Mouse (Mus musculus): ENCODE data around the gene Gripap1. TPM values are rescaled to one million over a fixed set of nuclear protein-coding genes. Genes with fewer than 3 reads are reported as not detected.

Gene Gripap1
- total RNA-seq, 2 experiments from 2014 or later, result 52.4 to 54.4 TPM

GRCm38 (mm10) chrX:7865343-7865742, 75.8 kb downstream of the Gripap1 start:
- DNase-seq (ENCODE audit: low spot score in 2 of 2), result no peak

- DNase-seq (ENCODE audit: low spot score in 2 of 2), result no peak
Measured at GRCm38 (mm10) chrX:7865786-7866185, 76.2 kb downstream of the Gripap1 start.

GRCm38 (mm10) chrX:7867141-7867540, 77.6 kb downstream of the Gripap1 start:
- no peak for DNase-seq (ENCODE audit: low spot score in 2 of 2)

GRCm38 (mm10) chrX:7868506-7868905, 78.9 kb downstream of the Gripap1 start:
- no peak for DNase-seq (ENCODE audit: low spot score in 2 of 2)

GRCm38 (mm10) chrX:7869826-7870225, 80.3 kb downstream of the Gripap1 start:
- no peak for DNase-seq (ENCODE audit: low spot score in 2 of 2)

Small RNAs within 50 kb of the gene (microRNA-seq; reads per million reads assigned to microRNA genes)
- 98.4 to 100 reads per million in 2 experiments for gene Mir1198 (ENCODE audit: borderline number of aligned reads in 2 of 2)

Other genes starting within 250 kb of the Gripap1 start
- gene Foxp3, start 216.1 kb upstream of the Gripap1 start, total RNA-seq (2021), result not detected
- gene Ppp1r3f, start 215.5 kb upstream of the Gripap1 start, total RNA-seq (2021), result 1 to 10 TPM; 3.2 to 4.4 TPM
- 10 to 100 TPM; 16.9 to 23.8 TPM for gene Ccdc22, start 184.2 kb upstream of the Gripap1 start, total RNA-seq (2021)
- gene Cacna1f, start 182.7 kb upstream of the Gripap1 start, total RNA-seq (2021), result not detected
- gene Syp, start 151.3 kb upstream of the Gripap1 start, total RNA-seq (2021), result 10 to 100 TPM; 46.1 to 70.5 TPM
- 10 to 100 TPM in 1 of 2 experiments, 1 to 10 TPM in 1; 8.8 to 11.7 TPM for gene Prickle3, start 132.5 kb upstream of the Gripap1 start, total RNA-seq (2021)
- 10 to 100 TPM; 54.4 to 68.4 TPM for gene Plp2, start 118.4 kb upstream of the Gripap1 start, total RNA-seq (2021)
- under 1 TPM; 0.46 to 0.64 TPM for gene Magix, start 108.5 kb upstream of the Gripap1 start, total RNA-seq (2021)
- gene Gpkow, start 92.6 kb upstream of the Gripap1 start, total RNA-seq (2021), result 10 to 100 TPM; 48.0 to 59.9 TPM
- 10 to 100 TPM; 45.4 to 62.8 TPM for gene Wdr45, start 75.4 kb upstream of the Gripap1 start, total RNA-seq (2021)
- gene Gm45208, start 67.5 kb upstream of the Gripap1 start, total RNA-seq (2021), result under 1 TPM in 1 of 2 experiments, not detected in 1; 0.58 TPM
- 10 to 100 TPM; 12.1 to 16.3 TPM for gene Praf2, start 61.3 kb upstream of the Gripap1 start, total RNA-seq (2021)
- 1 to 10 TPM; 2.0 to 2.6 TPM for gene Ccdc120, start 38.9 kb upstream of the Gripap1 start, total RNA-seq (2021)
- gene Tfe3, start 27.2 kb upstream of the Gripap1 start, total RNA-seq (2021), result 10 to 100 TPM; 41.9 to 56.9 TPM
- under 1 TPM; 0.54 to 0.76 TPM for gene Kcnd1, start 32.5 kb downstream of the Gripap1 start, total RNA-seq (2021)
- gene Otud5, start 51.6 kb downstream of the Gripap1 start, total RNA-seq (2021), result 10 to 100 TPM; 57.4 to 63.1 TPM
- 10 to 100 TPM in 1 of 2 experiments, 1 to 10 TPM in 1; 8.1 to 13.4 TPM for gene Pim2, start 88.5 kb downstream of the Gripap1 start, total RNA-seq (2021)
- gene Slc35a2, start 94.3 kb downstream of the Gripap1 start, total RNA-seq (2021), result 10 to 100 TPM; 38.9 to 50.3 TPM
- gene Pqbp1, start 109.5 kb downstream of the Gripap1 start, total RNA-seq (2021), result 100 to 1,000 TPM in 1 of 2 experiments, 10 to 100 TPM in 1; 97.4 to 121 TPM
- gene Timm17b, start 109.6 kb downstream of the Gripap1 start, total RNA-seq (2021), result 100 to 1,000 TPM in 1 of 2 experiments, 10 to 100 TPM in 1; 85.0 to 107 TPM
- gene Gm10491, start 118.1 kb downstream of the Gripap1 start, total RNA-seq (2021), result not detected
- not detected for gene Gm10490, start 119.8 kb downstream of the Gripap1 start, total RNA-seq (2021)
- gene Pcsk1n, start 130.1 kb downstream of the Gripap1 start, total RNA-seq (2021), result 10 to 100 TPM; 48.9 to 64.9 TPM
- not detected for gene Eras, start 138.8 kb downstream of the Gripap1 start, total RNA-seq (2021)
- gene Hdac6, start 158.1 kb downstream of the Gripap1 start, total RNA-seq (2021), result 10 to 100 TPM; 14.4 to 15.0 TPM
- gene Gata1, start 188.3 kb downstream of the Gripap1 start, total RNA-seq (2021), result not detected
- not detected for gene Glod5, start 228.7 kb downstream of the Gripap1 start, total RNA-seq (2021)